Mouse (Mus musculus): ENCODE results near the gene Dera. TPM values are rescaled to one million over a fixed set of nuclear protein-coding genes. Genes with fewer than 3 reads are reported as not detected.

Dera gene
- total RNA-seq, 1 experiment: 47.6 TPM

- DNase-seq (ENCODE audit: low read depth, low spot score): no peak
- TF ChIP-seq HCFC1 (IDR thresholded peaks at IDR 0.05; ENCODE audit: borderline replicate concordance, insufficient read depth, low read length) (no peak), ZNF384 (IDR thresholded peaks at IDR 0.05; ENCODE audit: low read depth, low read length) (no peak)
- H3K4me1 ChIP-seq (ENCODE audit: control insufficient read depth in 2 of 2, insufficient read depth in 2 of 2, low read length in 2 of 2, poor library complexity in 1 of 2): no peaks in the 10 kb centered on the region
- H3K36me3 ChIP-seq (ENCODE audit: control insufficient read depth, insufficient read depth, low read length, poor library complexity, severe bottlenecking): no peaks in the 10 kb centered on the region
- H3K9ac ChIP-seq (ENCODE audit: insufficient read depth, low read depth, low read length, poor library complexity, severe bottlenecking): no peak overlapping the region
- no peak overlapping the region for H3K27ac ChIP-seq (ENCODE audit: insufficient read depth, low read depth, low read length, poor library complexity, severe bottlenecking)
- H3K4me3 ChIP-seq (ENCODE audit: insufficient read depth in 1 of 2, low read depth in 1 of 2, low read length in 2 of 2, poor library complexity in 1 of 2, severe bottlenecking in 1 of 2): no peak overlapping the region
- in situ Hi-C loops (cut with MboI; ENCODE audit: low sequenced_read_pairs in 2 of 2, unreplicated experiment in 2 of 2): no loop called here
- H3K9me3 ChIP-seq (ENCODE audit: control insufficient read depth, insufficient read depth, low read depth, low read length): no peaks in the 10 kb centered on the region
Observed at GRCm38 (mm10) chr6:137857198-137858194, 103.2 kb downstream of the Dera start.

GRCm38 (mm10) chr6:137869903-137870580 lies 115.7 kb downstream of the Dera start:
- Histone ChIP-seq H3K4me1 (ENCODE audit: control insufficient read depth in 2 of 2, insufficient read depth in 2 of 2, low read length in 2 of 2, poor library complexity in 1 of 2) (no peaks in the 10 kb centered on the region), H3K9me3 (ENCODE audit: control insufficient read depth, insufficient read depth, low read depth, low read length) (no peaks in the 10 kb centered on the region), H3K4me3 (ENCODE audit: insufficient read depth in 1 of 2, low read depth in 1 of 2, low read length in 2 of 2, poor library complexity in 1 of 2, severe bottlenecking in 1 of 2) (no peak overlapping the region), H3K27ac (ENCODE audit: insufficient read depth, low read depth, low read length, poor library complexity, severe bottlenecking) (no peak overlapping the region), H3K9ac (ENCODE audit: insufficient read depth, low read depth, low read length, poor library complexity, severe bottlenecking) (no peak overlapping the region), H3K36me3 (ENCODE audit: control insufficient read depth, insufficient read depth, low read length, poor library complexity, severe bottlenecking) (no peaks in the 10 kb centered on the region)
- no peak for TF ChIP-seq MAFK (IDR thresholded peaks at IDR 0.05; ENCODE audit: insufficient read depth, low read depth, low read length)
- no peak for TF ChIP-seq CHD2 (IDR thresholded peaks at IDR 0.05; ENCODE audit: low read depth, low read length)
- TF ChIP-seq HCFC1 (IDR thresholded peaks at IDR 0.05; ENCODE audit: borderline replicate concordance, insufficient read depth, low read length): no peak
- TF ChIP-seq ZC3H11A (IDR thresholded peaks at IDR 0.05; ENCODE audit: borderline replicate concordance, low read depth, low read length): no peak
- no peak for TF ChIP-seq ZNF384 (IDR thresholded peaks at IDR 0.05; ENCODE audit: low read depth, low read length)
- DNase-seq (ENCODE audit: low read depth, low spot score): no peak
- in situ Hi-C loops (cut with MboI; ENCODE audit: low sequenced_read_pairs in 2 of 2, unreplicated experiment in 2 of 2): no loop called here

DNA sequence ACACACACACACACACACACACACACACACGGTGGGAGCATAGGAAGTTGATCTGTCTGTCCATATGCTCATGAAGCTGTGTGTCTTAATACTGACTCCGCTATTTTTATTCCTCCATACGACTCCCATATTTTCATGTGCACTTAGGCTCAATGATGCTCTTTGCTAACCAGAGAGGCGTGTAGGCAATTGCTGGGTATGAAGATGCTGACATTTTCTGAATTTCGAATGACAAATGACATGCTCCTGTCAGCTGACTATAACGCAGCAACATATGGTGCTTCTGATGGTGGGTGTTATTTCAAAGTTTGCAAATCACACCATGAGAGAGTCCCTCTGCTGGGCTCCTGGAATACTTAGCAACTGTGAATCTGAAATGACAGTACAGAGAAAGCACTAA lies 116.3 kb downstream of the Dera start:
- no peak for TF ChIP-seq HCFC1 (IDR thresholded peaks at IDR 0.05; ENCODE audit: borderline replicate concordance, insufficient read depth, low read length)
- no peak for TF ChIP-seq ZNF384 (IDR thresholded peaks at IDR 0.05; ENCODE audit: low read depth, low read length)
- no peak for TF ChIP-seq ZC3H11A (IDR thresholded peaks at IDR 0.05; ENCODE audit: borderline replicate concordance, low read depth, low read length)
- TF ChIP-seq MAFK (IDR thresholded peaks at IDR 0.05; ENCODE audit: insufficient read depth, low read depth, low read length): no peak
- no peak overlapping the region for H3K4me3 ChIP-seq (ENCODE audit: insufficient read depth in 1 of 2, low read depth in 1 of 2, low read length in 2 of 2, poor library complexity in 1 of 2, severe bottlenecking in 1 of 2)
- no peak overlapping the region for H3K27ac ChIP-seq (ENCODE audit: insufficient read depth, low read depth, low read length, poor library complexity, severe bottlenecking)
- no peaks in the 10 kb centered on the region for H3K36me3 ChIP-seq (ENCODE audit: control insufficient read depth, insufficient read depth, low read length, poor library complexity, severe bottlenecking)
- H3K9me3 ChIP-seq (ENCODE audit: control insufficient read depth, insufficient read depth, low read depth, low read length): no peaks in the 10 kb centered on the region
- in situ Hi-C loops (cut with MboI; ENCODE audit: low sequenced_read_pairs in 2 of 2, unreplicated experiment in 2 of 2): no loop called here
- no peak for DNase-seq (ENCODE audit: low read depth, low spot score)
- no peak overlapping the region for H3K9ac ChIP-seq (ENCODE audit: insufficient read depth, low read depth, low read length, poor library complexity, severe bottlenecking)
- H3K4me1 ChIP-seq (ENCODE audit: control insufficient read depth in 2 of 2, insufficient read depth in 2 of 2, low read length in 2 of 2, poor library complexity in 1 of 2): no peaks in the 10 kb centered on the region

DNA sequence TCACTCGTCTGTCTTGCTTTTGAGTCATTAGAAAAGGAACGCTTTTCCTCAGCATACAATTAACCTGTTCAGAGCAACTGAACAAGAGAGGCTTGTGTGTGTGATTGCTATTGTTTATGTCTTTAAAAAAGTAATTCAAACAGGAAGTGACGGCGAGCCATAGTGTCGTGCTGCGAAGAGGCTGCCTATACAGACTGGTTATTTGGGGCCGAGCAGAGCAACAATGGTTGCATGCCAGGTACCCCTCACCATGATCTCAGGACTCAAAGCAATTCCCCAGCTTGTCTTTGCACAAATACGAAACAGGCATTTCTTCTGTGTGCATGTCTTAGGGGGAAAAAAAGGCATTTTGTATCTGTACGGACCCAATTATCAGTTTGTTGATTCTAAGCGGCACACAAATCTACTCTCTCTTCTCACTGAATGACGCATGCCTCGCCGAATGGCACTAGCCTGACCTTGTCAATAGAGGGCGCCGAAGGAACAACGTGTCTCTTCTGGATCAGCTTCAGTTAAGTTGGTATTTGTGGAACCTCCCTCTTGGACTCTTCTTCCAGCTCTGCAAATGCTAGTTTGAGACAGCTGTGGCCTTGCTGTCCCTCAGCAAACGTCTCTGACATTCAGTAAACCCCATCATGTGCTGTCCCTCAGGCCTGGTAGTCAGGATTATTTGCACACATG lies 117.8 kb downstream of the Dera start:
- Histone ChIP-seq H3K4me1 (ENCODE audit: control insufficient read depth in 2 of 2, insufficient read depth in 2 of 2, low read length in 2 of 2, poor library complexity in 1 of 2) (no peaks in the 10 kb centered on the region), H3K9ac (ENCODE audit: insufficient read depth, low read depth, low read length, poor library complexity, severe bottlenecking) (no peak overlapping the region), H3K27ac (ENCODE audit: insufficient read depth, low read depth, low read length, poor library complexity, severe bottlenecking) (no peak overlapping the region), H3K36me3 (ENCODE audit: control insufficient read depth, insufficient read depth, low read length, poor library complexity, severe bottlenecking) (no peaks in the 10 kb centered on the region), H3K9me3 (ENCODE audit: control insufficient read depth, insufficient read depth, low read depth, low read length) (no peaks in the 10 kb centered on the region), H3K4me3 (ENCODE audit: insufficient read depth in 1 of 2, low read depth in 1 of 2, low read length in 2 of 2, poor library complexity in 1 of 2, severe bottlenecking in 1 of 2) (no peak overlapping the region)
- peak; percentile 77 for DNase-seq (ENCODE audit: low read depth, low spot score)
- TF ChIP-seq HCFC1 (IDR thresholded peaks at IDR 0.05; ENCODE audit: borderline replicate concordance, insufficient read depth, low read length) (no peak), MAFK (IDR thresholded peaks at IDR 0.05; ENCODE audit: insufficient read depth, low read depth, low read length) (no peak), ZC3H11A (IDR thresholded peaks at IDR 0.05; ENCODE audit: borderline replicate concordance, low read depth, low read length) (peak; percentile 16; the same call in 1 of the 2 replicates), CHD2 (IDR thresholded peaks at IDR 0.05; ENCODE audit: low read depth, low read length) (no peak)
- in situ Hi-C loops (cut with MboI; ENCODE audit: low sequenced_read_pairs in 2 of 2, unreplicated experiment in 2 of 2): no loop called here
